Mouse (Mus musculus) megakaryocyte, embryonic 14.5 days (primary cell): ENCODE data around the gene Pqlc2.

Experiments
- FLI1 ChIP-seq: IDR thresholded peaks from 2 replicates; pipeline ENCODE4 v1.6.1; 2012; ENCODE audit warnings: low read length, inconsistent platforms, mixed read lengths
- GATA1 ChIP-seq: IDR thresholded peaks from 3 replicates; pipeline ENCODE4 v1.6.1; 2012; ENCODE audit warnings: mixed read lengths, low read length, inconsistent platforms, borderline replicate concordance

GRCm38 (mm10) chr4:139311707-139312106 lies 1.2 kb upstream of the Pqlc2 start:
- TF ChIP-seq GATA1 (no peak), FLI1 (no peak)
